Mouse (Mus musculus) small intestine, adult 2 months (tissue): ENCODE results near the gene Khdrbs2.

ENCODE experiments used
- CTCF ChIP-seq: fragments of 200-500 bp; IDR thresholded peaks from 2 replicates; pipeline ENCODE4 v1.5.1; 2012; ENCODE audit warnings: low read depth, mild to moderate bottlenecking, control low read depth, inconsistent platforms, low read length, moderate library complexity, mixed read lengths; ENCODE audit not compliant: insufficient replicate concordance, insufficient read length; ENCODE audit errors: extremely low read depth
- POLR2A ChIP-seq: fragments of 200-500 bp; IDR thresholded peaks from 2 replicates; pipeline ENCODE4 v1.6.1; 2012; ENCODE audit warnings: low read depth, mild to moderate bottlenecking, control low read depth, inconsistent platforms, low read length, moderate library complexity

- TF ChIP-seq CTCF (no peak), POLR2A (no peak)
Measured at GRCm38 (mm10) chr1:32363539-32363938, 191.0 kb downstream of the Khdrbs2 start.
